Mouse (Mus musculus) cerebellum, adult 8-10 months (tissue): ENCODE data around the gene Cd52.

Experiments used
- DNase-seq: peaks from one replicate; pipeline ENCODE4 v3.0.0; 2022

Gene Cd52

DNA sequence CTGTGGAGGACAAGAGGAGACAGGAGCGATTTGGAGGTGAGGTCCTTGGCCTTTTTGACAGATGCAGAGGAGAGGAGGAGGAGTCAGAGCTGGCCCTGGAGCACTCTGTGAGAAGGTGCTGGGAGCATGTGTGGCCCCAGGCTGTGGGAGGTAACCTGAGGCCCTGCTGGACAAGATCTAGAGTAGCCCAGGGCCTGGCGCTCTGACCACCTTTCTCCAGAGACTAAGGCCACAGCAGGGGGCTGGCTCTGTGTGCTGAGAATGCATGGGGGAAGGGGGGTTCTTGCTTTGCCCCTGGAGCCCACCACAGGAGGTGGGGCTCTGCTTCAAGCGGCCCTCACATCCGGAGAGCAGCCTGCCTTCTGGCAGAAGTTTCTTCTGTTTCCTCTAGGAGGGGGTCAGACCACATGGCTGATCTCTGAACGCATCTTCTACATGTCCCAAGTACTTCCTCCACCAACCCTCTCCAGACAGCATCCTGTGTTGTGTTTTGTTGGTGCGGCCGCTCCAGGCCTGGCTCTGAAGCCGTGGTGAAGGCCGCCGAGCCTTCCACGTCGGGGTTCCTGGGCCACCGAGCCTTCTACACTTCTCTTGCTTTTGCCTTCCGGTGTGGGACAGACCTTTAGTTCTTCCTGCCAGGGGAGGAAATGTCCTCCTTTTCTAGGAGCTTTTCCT is 23.4 kb upstream of the Cd52 start:
- no peak for DNase-seq

DNA sequence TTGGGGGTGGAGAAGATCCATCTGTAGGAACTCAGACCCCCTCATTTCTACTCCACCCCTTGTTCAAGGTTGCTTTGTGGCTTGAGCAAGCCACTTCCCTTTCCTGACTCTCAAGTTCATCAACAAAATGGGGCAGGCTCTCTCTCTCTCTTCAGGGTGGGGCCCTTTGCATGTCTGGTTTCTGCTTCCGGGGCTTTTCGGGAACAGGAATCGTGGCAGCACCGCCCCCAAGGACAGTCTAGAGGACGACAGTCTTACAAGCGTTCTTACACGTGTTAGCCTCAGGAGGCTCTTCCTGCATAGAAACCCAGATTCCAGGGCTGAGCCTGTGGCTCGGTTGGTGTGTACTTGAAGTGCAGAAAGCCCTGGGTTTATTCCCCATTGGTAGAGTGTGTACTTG is 22.1 kb upstream of the Cd52 start:
- DNase-seq = no peak

DNA sequence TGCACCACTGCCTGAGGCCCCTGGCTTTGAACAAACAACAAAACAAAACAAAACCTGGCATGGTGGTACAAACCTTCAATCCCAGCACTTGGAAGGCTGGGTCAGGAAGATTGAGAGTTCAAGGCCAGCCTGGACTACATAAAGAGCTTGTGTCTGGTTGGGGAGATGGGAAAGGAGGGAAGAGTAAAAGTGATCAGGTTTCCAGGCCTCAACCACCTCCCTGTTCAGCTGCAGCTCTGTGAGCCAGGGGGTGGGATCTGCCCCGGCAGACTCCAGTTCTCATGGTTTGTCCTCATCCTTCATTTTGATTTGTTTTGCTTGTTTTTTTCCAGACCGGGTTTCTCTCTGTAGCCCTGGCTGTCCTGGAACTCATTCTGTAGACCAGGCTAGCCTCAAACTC is 21.6 kb upstream of the Cd52 start:
- no peak for DNase-seq

DNA sequence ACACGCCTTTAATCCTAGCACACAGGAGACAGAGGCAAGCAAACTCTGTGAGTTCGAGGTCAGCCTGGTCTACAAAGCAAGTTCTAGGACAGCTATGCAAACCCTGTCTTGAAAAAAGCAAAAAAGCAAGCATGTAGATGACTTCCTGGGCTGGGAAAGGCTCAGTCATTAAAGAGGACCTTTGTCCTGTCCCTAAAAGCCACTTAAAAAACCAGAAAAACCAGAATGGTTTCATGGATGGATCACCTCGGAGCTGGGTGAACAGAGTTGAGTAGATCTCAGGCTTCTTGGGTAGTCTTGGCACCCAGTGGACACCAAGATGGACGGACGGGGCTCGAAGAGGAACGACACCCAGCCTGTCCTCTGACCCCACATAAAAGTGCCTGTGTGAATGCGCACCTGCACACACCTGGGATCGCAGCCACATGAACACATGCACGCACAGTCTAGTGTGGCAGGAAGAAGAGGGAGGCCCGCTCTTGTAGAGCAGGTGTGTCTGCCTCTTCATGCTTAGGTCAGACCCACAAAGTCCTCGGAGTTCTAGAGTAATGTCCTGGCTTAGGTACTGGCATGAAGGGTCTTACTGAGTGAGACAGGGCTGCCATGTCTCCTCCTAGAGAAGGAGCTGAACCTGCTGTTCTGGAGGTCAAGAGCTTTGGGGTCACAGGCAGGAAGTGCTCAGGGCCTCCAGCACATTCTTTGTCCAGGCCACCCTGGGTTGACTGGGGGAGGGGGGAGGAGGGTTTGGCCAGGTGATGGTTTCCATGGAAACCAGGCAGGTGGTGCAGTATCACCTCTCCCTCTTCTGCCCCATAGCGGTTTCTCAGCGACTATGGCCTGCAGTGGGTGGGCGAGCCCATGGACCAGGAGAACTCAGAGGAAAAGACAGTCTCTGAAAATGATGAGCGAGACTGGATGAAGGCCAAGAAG is 20.6 kb upstream of the Cd52 start:
- DNase-seq = no peak

DNA sequence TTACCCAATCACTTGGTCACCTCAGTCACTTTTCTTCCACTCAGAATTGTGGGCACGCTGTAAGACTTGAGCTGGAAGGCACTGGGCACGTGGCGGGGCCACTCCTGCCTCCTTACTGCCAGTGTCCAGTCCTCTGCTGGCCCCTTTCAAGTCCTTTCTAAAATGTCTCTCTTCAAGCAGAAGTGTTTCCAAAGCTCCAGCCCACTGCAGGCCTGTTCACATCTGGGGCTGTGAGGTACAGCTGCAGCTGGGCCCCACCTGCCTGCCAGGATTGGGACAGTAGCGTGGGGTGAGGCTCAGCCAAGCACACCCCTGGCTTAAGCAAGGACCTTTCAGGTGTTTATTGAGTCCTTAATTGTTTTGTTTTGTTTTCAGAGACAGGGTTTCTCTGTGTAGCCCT is 19.2 kb upstream of the Cd52 start:
- DNase-seq = no peak

DNA sequence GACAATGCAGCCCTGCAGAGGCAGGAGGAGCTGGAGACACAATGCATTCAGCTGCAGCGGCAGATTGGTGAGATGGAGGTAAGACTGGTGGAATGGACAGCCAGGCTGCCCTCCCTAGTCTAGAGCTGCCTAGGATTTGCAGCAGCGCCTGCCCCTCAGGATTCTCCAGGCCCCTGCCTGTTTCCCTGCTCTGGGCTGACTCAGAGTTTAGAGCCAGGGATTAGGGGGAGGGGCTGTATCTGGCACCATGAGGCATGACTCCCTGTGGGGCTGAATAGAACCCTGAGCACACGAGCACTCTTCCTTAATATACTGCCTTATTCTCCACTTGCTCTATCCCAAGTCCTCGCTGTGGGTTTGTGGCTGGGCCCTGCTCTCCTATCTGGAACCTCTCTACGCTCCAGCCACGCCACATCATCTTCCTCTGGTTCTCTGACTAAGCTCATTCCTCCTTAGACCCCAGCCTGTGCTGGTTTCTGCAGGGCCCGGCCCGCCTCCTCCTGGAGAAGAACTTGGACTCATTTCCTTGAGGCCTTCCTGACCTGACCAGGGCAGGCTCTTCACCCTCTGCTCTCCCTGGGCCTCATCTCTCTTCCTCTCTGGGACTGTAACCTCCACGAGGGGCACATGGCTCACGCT is 18.6 kb upstream of the Cd52 start:
- no peak for DNase-seq

DNA sequence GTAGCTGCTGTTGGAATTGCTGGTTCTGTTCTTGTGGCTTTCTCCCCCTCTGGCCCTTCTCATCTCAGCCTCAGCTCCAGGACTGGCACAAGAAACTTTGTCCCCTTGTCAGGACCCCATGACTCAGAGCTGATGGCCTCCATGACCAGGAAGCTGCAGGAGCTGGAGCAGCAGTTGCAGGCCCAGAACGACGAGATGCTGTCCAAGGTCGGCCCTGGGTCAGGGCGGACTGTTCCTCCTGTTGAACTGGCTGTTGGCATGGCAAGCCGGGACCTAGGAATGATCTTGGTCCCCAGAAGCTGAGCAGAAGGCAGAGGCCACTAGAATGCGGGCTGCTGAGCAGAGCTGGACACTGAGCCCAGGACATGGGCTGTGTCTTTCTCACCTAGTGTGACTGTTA is 17.5 kb upstream of the Cd52 start:
- no peak for DNase-seq

DNA sequence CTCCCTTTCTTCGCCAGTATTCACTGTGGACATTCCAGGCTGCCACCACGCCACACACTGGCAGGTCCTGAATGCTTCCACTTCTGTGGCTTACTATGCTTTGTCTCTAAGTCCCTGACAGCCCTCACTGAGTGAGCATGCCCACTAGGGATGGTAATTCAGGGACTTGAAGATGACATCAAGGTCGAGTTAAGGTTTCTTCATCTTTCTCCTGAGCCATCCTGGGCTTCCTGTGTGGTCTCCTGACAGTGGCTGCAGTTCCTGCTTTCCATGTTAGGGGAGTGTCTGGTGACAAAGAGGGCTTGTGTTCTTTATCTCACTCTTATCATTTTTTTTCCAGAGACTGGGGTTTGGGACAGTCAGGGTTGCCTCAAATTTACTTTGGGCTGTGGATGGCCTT is 15.8 kb upstream of the Cd52 start:
- DNase-seq = no peak

DNA sequence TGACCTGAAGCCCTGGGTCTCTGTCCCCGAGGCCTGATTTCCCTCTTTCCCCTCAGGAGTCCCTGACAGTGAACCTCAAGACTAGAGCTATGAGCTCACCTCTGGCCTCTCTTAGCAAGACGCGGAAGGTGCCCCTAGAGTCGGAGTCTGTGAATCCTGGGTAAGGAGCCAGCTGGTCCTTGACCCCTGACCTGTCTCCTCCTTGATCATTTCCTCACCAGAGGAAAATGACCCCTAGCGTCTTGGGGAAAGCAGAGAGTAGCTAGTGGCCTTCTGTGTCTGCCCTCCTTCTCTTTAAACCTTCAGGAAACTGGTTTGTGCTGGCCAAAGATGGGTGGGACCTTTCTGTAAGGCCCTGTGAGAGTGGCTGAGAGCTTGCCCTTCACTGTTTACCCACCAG is 13.3 kb upstream of the Cd52 start:
- no peak for DNase-seq

DNA sequence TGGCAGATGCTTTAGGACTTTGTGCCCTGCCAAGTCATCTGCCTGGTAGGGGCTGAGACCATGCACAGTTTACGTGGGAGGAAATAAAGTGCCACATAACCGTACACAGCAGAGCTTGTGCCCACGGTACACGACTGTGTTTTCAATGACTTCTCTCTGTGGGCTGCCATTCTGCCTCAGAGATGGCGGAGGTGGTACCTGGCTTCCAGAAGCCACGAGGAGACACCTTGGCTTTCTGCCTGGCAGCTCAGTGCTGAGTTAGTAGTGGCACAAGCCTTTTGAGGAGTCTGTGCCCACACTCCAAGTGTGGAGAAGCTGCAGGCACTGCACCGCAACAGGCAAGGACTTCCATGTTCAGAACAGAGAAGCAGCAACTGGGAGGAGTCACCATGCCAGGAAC is 12.8 kb upstream of the Cd52 start:
- no peak for DNase-seq

DNA sequence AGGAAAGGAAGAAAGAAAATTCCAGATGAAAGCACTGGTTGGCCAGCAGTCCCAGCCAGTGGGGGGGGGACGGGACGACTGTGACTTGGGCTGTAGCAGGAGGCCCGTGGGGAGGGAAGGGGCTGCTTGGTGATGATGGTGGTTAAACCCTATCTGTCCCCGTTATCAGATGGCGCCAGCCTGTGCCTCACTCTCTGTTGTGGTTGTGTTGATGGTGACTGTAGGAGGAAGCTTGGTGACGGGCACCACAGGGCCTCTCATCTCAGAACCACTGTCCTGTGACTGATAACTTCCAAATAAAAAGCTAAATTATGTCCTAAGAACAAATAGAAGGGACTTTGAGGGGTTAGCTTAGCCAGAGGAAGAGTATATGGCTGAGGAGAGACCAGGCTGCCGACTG is 11.2 kb upstream of the Cd52 start:
- no peak for DNase-seq

DNA sequence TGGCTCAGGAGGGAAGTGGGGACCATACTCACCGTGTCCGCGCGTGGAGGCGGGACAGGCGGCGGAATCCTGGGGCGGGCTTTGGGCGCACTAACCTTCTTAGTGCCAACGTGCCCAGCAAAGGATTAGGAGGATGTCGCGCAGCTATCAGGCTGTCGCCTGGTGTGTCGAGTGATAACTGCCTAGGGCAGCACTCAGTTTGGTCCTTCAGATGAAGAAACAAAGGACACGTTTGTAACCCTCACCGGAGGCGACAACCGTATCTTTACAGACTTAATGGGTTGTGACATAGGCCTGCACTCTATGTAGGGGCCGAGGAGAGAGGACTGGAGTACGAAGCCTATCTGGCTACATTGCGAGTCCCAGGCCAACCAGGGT is 7.8 kb upstream of the Cd52 start:
- DNase-seq = no peak

DNA sequence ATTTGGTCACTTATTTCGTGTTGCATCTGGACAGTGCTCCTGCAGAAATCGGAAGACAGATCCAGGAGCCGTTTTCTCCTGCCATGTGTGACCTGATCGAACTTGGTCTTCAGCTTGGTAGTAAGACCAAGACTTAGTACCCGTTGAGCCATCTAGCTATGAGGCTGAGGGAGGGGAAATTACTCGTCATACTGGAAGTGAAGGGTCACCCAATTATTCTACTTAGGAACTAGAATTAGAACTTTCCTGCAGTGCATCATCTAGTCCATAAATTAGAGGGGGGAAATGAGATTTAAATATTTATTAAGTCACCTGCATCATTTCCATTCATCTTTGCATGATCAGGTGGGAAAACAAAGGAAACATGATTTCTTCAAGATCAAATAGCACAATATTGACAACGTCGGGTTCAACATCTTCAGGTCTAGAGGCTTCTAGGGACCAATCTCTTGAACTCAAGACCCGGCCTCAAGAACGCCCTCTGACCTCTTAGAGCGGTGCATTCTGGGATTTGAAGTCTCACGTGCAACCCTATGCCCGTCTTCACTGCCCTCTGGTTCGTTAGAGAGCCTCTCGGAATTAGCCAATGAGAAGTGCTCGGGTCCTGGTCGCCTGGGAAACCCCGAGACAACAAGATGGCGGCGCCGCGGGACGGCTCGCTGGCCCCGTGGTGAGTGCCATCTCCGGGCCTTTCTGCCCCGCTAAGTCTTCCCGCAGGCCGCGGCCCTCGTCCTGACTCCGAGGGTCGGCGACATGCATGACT is 7.3 kb upstream of the Cd52 start, which contains the start of gene Ubxn11:
Gene Ubxn11 (plus strand): TSS at position 592 of the 763 bp plus-strand sequence.
- peak; percentile 86 for DNase-seq

DNA sequence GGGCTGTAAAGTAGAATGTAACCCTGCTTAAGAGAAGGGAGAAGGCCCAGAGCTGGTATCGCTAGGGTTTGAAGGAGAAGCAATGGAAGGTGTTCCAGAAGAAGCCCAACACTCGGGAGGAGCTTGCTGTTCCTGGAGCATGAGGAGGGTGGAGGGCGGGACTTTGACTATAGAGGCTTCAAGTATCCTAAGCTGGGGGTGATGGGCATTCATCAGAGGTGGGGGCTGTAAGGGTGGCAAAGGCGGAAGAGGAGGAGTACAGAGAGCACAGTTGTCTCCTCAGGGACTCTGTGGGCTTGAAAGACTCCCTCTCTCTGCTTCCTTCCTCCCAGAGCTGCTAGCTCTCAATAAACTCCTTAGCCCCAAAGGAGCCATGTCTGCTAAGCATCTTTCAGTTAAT is 5.4 kb upstream of the Cd52 start:
- DNase-seq = no peak

DNA sequence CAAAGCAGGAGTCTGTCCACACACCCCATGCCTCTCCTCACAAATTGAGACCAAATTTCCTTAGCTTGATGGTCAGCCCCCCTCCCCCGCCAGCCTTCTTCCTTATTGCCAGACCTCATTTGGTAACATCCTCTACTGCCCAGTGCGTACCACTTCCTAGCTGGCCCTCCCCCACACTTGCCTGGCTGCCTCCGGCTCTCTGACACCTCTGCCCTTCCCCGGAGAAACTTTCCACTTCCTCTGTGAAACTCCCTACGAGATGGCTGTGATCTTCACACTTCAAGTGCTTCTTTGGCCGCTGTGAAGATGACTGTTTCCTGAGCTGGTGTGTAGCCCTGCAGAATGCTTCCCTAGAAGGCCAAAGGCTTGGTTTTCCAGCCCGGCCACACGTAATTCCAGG is 3.7 kb upstream of the Cd52 start:
- no peak for DNase-seq

DNA sequence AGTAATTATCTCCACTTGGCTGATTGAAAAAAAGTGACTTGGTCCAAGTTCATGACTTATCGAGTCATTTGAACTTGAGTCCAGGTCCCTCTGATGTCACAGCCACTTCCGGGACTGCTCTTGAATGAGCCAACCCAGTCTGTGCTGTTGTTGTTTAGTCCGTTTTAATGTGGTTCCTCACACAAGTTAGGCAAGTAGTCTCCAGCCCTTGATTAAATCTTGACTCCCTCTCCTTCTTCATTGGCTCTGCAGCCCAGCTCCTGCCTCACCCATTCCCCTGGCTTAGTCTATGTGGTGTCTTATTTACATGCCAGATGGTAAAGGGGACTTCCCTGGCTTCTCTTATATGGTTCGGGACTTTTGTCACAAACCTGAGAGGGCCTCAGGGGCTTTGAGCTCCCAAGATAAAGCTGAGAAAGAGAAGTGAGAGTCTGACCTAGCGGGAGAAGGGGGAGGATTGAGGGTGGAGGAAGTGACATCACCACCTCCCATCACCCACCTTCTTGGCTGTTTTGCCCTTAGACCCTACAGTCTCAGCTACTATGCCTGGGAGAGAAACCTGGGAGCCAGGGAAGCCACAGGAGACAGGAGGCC is 2.2 kb upstream of the Cd52 start:
- DNase-seq = no peak

DNA sequence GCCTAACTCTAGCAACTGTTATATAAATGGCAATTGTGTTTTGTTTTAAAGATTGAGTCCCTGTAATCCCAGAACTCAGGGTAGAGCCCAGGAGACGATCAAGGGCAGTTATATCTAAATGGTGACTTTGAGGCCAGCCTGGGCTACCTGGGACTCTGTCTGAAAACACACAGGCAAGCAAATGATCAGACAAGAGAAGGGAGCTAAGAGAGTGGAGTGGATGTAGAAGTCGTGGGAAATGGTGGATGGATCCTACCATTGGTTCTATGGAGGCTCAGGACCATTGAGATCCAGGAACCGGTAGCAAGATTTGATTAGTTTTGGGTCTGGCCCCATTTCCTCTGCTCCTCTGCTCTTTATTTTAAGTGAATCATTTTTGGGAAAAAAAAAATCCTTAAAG is 1.2 kb upstream of the Cd52 start:
- DNase-seq = no peak

DNA sequence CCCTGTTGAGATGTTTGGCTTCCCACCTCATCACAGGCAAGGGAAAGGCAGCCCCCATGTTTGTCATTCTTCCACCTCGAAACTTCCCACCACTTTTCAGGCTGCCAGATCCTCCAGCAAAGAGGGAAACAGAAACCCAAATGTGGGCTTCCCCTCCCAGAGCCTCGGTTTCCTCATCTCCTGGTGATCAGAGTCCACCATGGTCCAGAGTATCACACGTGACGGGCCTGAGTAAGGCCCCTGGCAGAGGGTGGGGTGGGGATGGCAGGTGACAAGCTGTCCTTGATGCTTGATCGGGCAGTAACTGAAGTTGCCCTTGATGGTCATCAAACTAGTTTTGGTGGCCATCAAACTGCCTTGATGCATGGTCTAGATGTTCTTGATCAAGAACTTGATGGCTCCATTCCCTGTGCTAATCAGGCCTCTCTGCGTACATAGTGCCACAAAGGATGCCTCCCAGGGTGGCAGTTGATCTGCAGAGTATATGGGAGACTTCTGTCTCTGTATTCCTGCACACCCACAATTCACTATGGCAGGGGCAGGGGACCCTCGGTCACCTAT is 798 bp downstream of the Cd52 start:
- DNase-seq = no peak

DNA sequence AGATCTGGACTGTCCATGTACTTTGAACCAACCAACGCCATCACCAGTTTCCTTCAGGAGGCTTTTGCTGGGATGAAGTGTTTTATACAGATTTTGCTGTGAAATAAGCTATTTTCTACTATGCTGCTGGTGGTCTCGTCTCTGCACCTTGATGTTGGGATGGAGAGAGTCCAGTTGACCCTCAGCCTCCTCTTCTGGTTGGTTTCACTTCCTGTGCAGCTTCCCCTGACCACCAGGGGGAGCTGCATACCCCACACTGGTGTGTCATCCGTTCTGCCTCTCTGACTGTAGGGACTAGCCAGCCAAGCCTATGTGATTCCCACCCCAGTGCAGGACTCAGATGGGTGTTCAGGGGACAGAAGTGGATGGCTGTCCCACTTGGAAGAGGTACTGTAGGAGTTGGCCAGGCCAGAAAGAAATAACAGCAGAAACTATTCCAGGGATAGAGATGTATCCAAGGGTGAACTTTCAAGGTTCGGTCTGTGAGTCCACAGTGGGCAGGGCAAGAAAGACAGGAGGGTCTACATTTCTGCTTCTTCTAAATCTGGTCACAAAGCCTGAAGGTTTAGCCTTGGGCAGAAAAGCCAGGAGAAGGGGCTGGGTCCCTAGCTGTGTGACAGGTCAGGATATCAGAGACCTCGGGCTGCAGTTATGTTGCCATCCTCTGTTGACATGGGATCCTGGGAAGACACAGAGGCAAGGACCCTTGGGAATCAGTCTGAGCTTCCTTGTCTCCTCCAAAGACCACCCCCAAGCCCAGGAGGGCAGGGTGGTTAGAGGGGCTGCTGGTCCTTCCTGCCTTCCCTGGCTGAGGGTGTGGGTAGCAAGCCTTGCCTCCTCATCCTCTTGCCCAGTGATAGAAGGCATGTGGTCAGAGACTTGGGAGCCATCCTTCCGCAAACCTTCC is 2.2 kb downstream of the Cd52 start:
- DNase-seq = peak; percentile 19

DNA sequence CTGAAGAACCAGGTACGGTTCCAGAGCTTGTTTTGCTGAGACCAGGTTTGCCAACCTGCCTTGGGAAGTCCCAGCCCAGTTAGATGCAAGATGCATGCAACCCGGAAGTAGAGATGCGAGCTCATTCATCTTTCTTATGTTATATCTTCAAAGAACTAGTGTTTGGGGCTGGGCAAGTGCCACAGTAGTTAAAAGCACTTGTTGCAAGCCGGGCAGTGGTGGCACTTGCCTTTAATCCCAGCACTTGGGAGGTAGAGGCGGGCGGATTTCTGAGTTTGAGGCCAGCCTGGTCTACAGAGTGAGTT is 3.7 kb downstream of the Cd52 start:
- DNase-seq = no peak

DNA sequence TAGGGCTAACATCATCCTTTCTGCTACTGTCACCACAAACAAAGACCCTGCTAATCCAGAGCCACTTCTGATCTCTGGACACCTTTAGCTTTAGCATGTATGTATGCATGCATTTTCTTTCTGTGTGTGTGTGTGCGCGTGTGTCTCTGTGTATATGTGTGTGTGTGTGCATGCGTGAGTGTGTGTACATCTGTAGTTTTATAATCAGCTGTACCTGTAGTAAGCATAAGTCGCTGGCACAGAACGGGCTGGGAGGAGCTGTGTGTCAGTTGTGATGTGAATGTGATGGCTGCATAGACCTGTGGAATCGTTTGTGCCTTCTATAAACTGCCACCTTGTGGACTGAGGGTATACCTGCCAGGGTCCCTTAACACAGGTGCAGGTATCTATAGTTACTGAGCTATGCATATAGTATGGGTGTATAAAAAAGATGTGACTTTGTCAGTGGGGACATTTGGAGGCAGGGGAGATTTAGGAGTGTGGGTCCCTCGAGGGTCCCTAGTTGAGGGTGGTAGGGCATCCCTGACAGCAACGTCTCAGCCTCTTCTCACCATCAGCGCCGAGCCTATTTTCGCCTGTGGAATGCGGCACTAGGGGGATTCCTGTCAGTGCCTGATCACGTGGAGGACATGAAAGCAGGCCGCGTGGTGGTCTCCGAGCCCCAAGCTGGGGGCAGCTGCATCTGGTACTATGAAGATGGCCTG is 4.2 kb downstream of the Cd52 start:
- DNase-seq = no peak
